Mouse (Mus musculus) layer of hippocampus, postnatal 10 days (tissue): ENCODE measurements around the gene Rgs3. TPM values are rescaled to one million over a fixed set of nuclear protein-coding genes. Genes with fewer than 3 reads are reported as not detected.
A peak's percentile ranks its signal among the peaks of the same experiment; 100 is the strongest.

Experiments
- DNase-seq, 2 experiments: peaks; one replicate each; pipeline ENCODE4 v3.0.0; 2021; ENCODE audit warnings: low spot score in 2 of 2
- long read RNA-seq: library from polyadenylated mRNA; stranded (forward); transcript quantifications from one replicate; pipeline ENCODE4 v2.0.0, GENCODE M21; 2023
- total RNA-seq, 2 experiments: library from RNA; stranded (reverse); gene quantifications; 2 replicates each; pipeline ENCODE4 v1.2.3; 2021

The Rgs3 gene
- 10 to 100 TPM; 22.2 to 23.9 TPM for total RNA-seq
- long read RNA-seq, full-length matches to known transcripts, result 9 of 27 reads
- long read RNA-seq, partial matches to known transcripts, result 8 of 27 reads
- long read RNA-seq, other reads (novel, unspliced or antisense), result 10 of 27 reads

- no peak for DNase-seq
Measured at GRCm38 (mm10) chr4:62559797-62560329, at the start of gene Rgs3. TSS of gene Rgs3 (plus strand) at chr4:62559847.

GRCm38 (mm10) chr4:62509946-62510345 lies 49.7 kb upstream of the Rgs3 start:
- no peak for DNase-seq

- DNase-seq, result no peak
Measured at GRCm38 (mm10) chr4:62513998-62514506, 45.6 kb upstream of the Rgs3 start.

- no peak for DNase-seq
Measured at GRCm38 (mm10) chr4:62514995-62515394, 44.7 kb upstream of the Rgs3 start.

- DNase-seq, result no peak
Measured at GRCm38 (mm10) chr4:62515490-62515889, 44.2 kb upstream of the Rgs3 start.

- DNase-seq, result no peak
Measured at GRCm38 (mm10) chr4:62516079-62516478, 43.6 kb upstream of the Rgs3 start.

- DNase-seq, result no peak
Measured at GRCm38 (mm10) chr4:62516579-62516978, 43.1 kb upstream of the Rgs3 start.

GRCm38 (mm10) chr4:62517046-62517445 lies 42.6 kb upstream of the Rgs3 start:
- DNase-seq, result no peak

GRCm38 (mm10) chr4:62517538-62518415 lies 41.9 kb upstream of the Rgs3 start:
- no peak for DNase-seq

GRCm38 (mm10) chr4:62518416-62519121 lies 41.1 kb upstream of the Rgs3 start:
- no peak for DNase-seq

- DNase-seq, result no peak
Measured at GRCm38 (mm10) chr4:62519122-62519848, 40.4 kb upstream of the Rgs3 start.

- peak; percentile 73 to 82 for DNase-seq
Measured at GRCm38 (mm10) chr4:62519849-62520233, 39.8 kb upstream of the Rgs3 start, which contains the start of gene Alad. TSS of gene Alad (minus strand) at chr4:62519918.

- no peak for DNase-seq
Measured at GRCm38 (mm10) chr4:62520892-62521400, 38.7 kb upstream of the Rgs3 start.

- DNase-seq, result peak; percentile 97 to 98
Measured at GRCm38 (mm10) chr4:62524651-62525488, 34.8 kb upstream of the Rgs3 start, which contains the start of the genes Pole3 and 4933430I17Rik. TSS of gene Pole3 (minus strand) at chr4:62525068. TSS of gene 4933430I17Rik (plus strand) at chr4:62525369.

GRCm38 (mm10) chr4:62525489-62525811 lies 34.2 kb upstream of the Rgs3 start:
- no peak for DNase-seq

- no peak for DNase-seq
Measured at GRCm38 (mm10) chr4:62526256-62526655, 33.4 kb upstream of the Rgs3 start.

GRCm38 (mm10) chr4:62527655-62528054 lies 32.0 kb upstream of the Rgs3 start:
- no peak for DNase-seq

- DNase-seq, result no peak
Measured at GRCm38 (mm10) chr4:62533729-62534128, 25.9 kb upstream of the Rgs3 start.

- peak; percentile 34 for DNase-seq
Measured at GRCm38 (mm10) chr4:62541802-62542201, 17.8 kb upstream of the Rgs3 start.

GRCm38 (mm10) chr4:62543782-62544181 lies 15.9 kb upstream of the Rgs3 start:
- DNase-seq, result no peak
